Mouse (Mus musculus) ES-E14 (cell line): ENCODE measurements at regions not wholly inside any gene's neighbourhood (a gene's known extent, or its start where the extent isn't known, plus 50 kb on each side); places are given as distances from the start of the nearest gene placed in this dataset.

Experiments
- DNase-seq: peaks from one replicate; pipeline ENCODE4 v3.0.0-alpha.2; 2013; ENCODE audit warnings: low read depth, low spot score
- H3K27ac ChIP-seq: 2 replicates; pipeline ENCODE4 v1.5.1; 2012; ENCODE audit warnings: low read depth, mild to moderate bottlenecking, low read length, moderate library complexity, mixed read lengths; ENCODE audit not compliant: poor library complexity, insufficient read depth, severe bottlenecking
- H3K36me3 ChIP-seq: 2 replicates; pipeline ENCODE4 v1.6.1; 2012; ENCODE audit warnings: mild to moderate bottlenecking, low read length, moderate library complexity, mixed read lengths; ENCODE audit not compliant: control insufficient read depth, poor library complexity, insufficient read depth, severe bottlenecking
- H3K4me1 ChIP-seq, 2 experiments: fragments of 150-350 bp in 1 of 2; sonication (generic) in 1 of 2; 2 replicates each; pipeline ENCODE4 v1.6.1; 2012; ENCODE audit warnings: low read length in 2 of 2, mild to moderate bottlenecking in 1 of 2, mixed read lengths in 1 of 2; ENCODE audit not compliant: control insufficient read depth in 2 of 2, insufficient read depth in 2 of 2, poor library complexity in 1 of 2
- H3K4me3 ChIP-seq, 2 experiments: fragments of 150-350 bp in 1 of 2; sonication (generic) in 1 of 2; 2 replicates each; pipeline ENCODE4 v1.5.1; 2012; ENCODE audit warnings: low read length in 2 of 2, low read depth in 1 of 2, mild to moderate bottlenecking in 1 of 2, mixed read lengths in 1 of 2; ENCODE audit not compliant: insufficient read depth in 1 of 2, poor library complexity in 1 of 2, severe bottlenecking in 1 of 2
- H3K9ac ChIP-seq: 2 replicates; pipeline ENCODE4 v1.6.1; 2012; ENCODE audit warnings: low read depth, mild to moderate bottlenecking, low read length, mixed read lengths; ENCODE audit not compliant: poor library complexity, insufficient read depth, severe bottlenecking
- H3K9me3 ChIP-seq: fragments of 150-350 bp; sonication (generic); 2 replicates; pipeline ENCODE4 v1.6.1; 2012; ENCODE audit warnings: low read depth, mild to moderate bottlenecking, low read length; ENCODE audit not compliant: control insufficient read depth, insufficient read depth
- CHD2 ChIP-seq: IDR thresholded peaks from 2 replicates; pipeline ENCODE4 v1.6.1; 2014; ENCODE audit warnings: mild to moderate bottlenecking, low read depth, low read length, inconsistent platforms
- HCFC1 ChIP-seq: IDR thresholded peaks from 2 replicates; pipeline ENCODE4 v1.6.1; 2012; ENCODE audit warnings: low read length, inconsistent platforms, borderline replicate concordance; ENCODE audit not compliant: insufficient read depth
- MAFK ChIP-seq: IDR thresholded peaks from 2 replicates; pipeline ENCODE4 v1.6.1; 2014; ENCODE audit warnings: mild to moderate bottlenecking, low read depth, low read length, inconsistent platforms; ENCODE audit not compliant: insufficient read depth
- ZC3H11A ChIP-seq: IDR thresholded peaks from 2 replicates; pipeline ENCODE4 v1.6.1; 2012; ENCODE audit warnings: low read depth, mild to moderate bottlenecking, inconsistent platforms, low read length, borderline replicate concordance
- ZNF384 ChIP-seq: IDR thresholded peaks from 2 replicates; pipeline ENCODE4 v1.6.1; 2012; ENCODE audit warnings: low read depth, low read length, inconsistent platforms
- in situ Hi-C, 2 experiments: fragments of 600-800 bp; cut with MboI; formaldehyde crosslinking; loops; one replicate each; pipeline ENCODE4 v1.15.1; 2025; ENCODE audit warnings: low sequenced_read_pairs in 2 of 2, inconsistent platforms in 1 of 2; ENCODE audit not compliant: unreplicated experiment in 2 of 2

- no peak overlapping the region for H3K9ac ChIP-seq
- TF ChIP-seq ZNF384 (no peak), ZC3H11A (no peak), CHD2 (no peak), HCFC1 (no peak), MAFK (no peak)
- H3K36me3 ChIP-seq: no peaks in the 10 kb centered on the region
- DNase-seq: no peak
- in situ Hi-C loops: no loop called here
- H3K9me3 ChIP-seq: no peaks in the 10 kb centered on the region
- no peaks in the 10 kb centered on the region for H3K4me1 ChIP-seq
- no peak overlapping the region for H3K27ac ChIP-seq
- no peak overlapping the region for H3K4me3 ChIP-seq
Measured at GRCm38 (mm10) chr5:59831836-59832235, 1976.8 kb upstream of the G6pd2 start.

DNA sequence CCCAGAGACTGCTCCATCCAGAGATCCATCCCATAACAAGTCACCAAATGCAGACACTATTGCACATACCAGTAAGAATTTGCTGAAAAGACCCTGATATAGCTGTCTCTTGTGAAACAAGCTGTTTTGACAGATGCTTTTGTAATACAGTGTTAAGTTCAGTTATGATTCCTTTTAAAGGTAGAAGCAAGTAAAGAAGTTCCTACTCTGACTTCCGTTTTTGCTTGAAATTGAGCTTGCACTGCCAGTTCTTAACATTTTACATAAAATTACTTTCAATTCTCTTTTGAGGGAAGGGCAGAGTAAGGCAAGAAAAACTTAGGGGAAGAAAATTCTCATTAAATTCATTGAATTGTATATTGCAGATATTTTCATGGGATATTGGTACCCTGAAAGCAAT is 1962.9 kb upstream of the G6pd2 start:
- no peaks in the 10 kb centered on the region for H3K9me3 ChIP-seq
- H3K36me3 ChIP-seq: no peaks in the 10 kb centered on the region
- H3K4me3 ChIP-seq: no peak overlapping the region
- no peak overlapping the region for H3K9ac ChIP-seq
- in situ Hi-C loops: no loop called here
- H3K27ac ChIP-seq: no peak overlapping the region
- H3K4me1 ChIP-seq: no peaks in the 10 kb centered on the region
- DNase-seq: no peak
- TF ChIP-seq MAFK (no peak), ZNF384 (no peak), HCFC1 (no peak), ZC3H11A (no peak), CHD2 (no peak)

- Histone ChIP-seq H3K4me1 (no peaks in the 10 kb centered on the region), H3K4me3 (no peak overlapping the region), H3K36me3 (no peaks in the 10 kb centered on the region), H3K9ac (no peak overlapping the region), H3K9me3 (no peaks in the 10 kb centered on the region), H3K27ac (no peak overlapping the region)
- DNase-seq: no peak
- in situ Hi-C loops: no loop called here
- TF ChIP-seq ZNF384 (no peak), MAFK (no peak), HCFC1 (no peak), CHD2 (no peak), ZC3H11A (no peak)
Measured at GRCm38 (mm10) chr5:59847643-59848042, 1961.0 kb upstream of the G6pd2 start.

GRCm38 (mm10) chr5:59893952-59894724 is 1914.5 kb upstream of the G6pd2 start:
- TF ChIP-seq MAFK: no peak
- no peak for TF ChIP-seq HCFC1
- no peak for TF ChIP-seq ZNF384
- TF ChIP-seq ZC3H11A: no peak
- no peak for TF ChIP-seq CHD2
- Histone ChIP-seq H3K4me1 (no peaks in the 10 kb centered on the region), H3K27ac (no peak overlapping the region), H3K9me3 (no peaks in the 10 kb centered on the region), H3K4me3 (no peak overlapping the region), H3K9ac (no peak overlapping the region), H3K36me3 (no peaks in the 10 kb centered on the region)
- no peak for DNase-seq
- in situ Hi-C loops: no loop called here

- no peak overlapping the region for H3K9ac ChIP-seq
- no peaks in the 10 kb centered on the region for H3K9me3 ChIP-seq
- H3K27ac ChIP-seq: no peak overlapping the region
- H3K4me3 ChIP-seq: no peak overlapping the region
- no peak for DNase-seq
- peaks cover 0 to 4% of the 10 kb centered on the region in 2 experiments; a peak in 1 of 4 replicates for H3K4me1 ChIP-seq
- TF ChIP-seq HCFC1 (no peak), MAFK (no peak), CHD2 (no peak), ZC3H11A (no peak), ZNF384 (no peak)
- no peaks in the 10 kb centered on the region for H3K36me3 ChIP-seq
- in situ Hi-C loops: no loop called here
Measured at GRCm38 (mm10) chr5:59921910-59922309, 1886.7 kb upstream of the G6pd2 start.
